Mouse (Mus musculus) ZHBTc4 (cell line): ENCODE data around the gene Pip5k1b.

Experiments used
- DNase-seq: peaks from one replicate; pipeline ENCODE4 v3.0.0-alpha.2; 2011; ENCODE audit warnings: low read depth, low spot score

Gene Pip5k1b

DNA sequence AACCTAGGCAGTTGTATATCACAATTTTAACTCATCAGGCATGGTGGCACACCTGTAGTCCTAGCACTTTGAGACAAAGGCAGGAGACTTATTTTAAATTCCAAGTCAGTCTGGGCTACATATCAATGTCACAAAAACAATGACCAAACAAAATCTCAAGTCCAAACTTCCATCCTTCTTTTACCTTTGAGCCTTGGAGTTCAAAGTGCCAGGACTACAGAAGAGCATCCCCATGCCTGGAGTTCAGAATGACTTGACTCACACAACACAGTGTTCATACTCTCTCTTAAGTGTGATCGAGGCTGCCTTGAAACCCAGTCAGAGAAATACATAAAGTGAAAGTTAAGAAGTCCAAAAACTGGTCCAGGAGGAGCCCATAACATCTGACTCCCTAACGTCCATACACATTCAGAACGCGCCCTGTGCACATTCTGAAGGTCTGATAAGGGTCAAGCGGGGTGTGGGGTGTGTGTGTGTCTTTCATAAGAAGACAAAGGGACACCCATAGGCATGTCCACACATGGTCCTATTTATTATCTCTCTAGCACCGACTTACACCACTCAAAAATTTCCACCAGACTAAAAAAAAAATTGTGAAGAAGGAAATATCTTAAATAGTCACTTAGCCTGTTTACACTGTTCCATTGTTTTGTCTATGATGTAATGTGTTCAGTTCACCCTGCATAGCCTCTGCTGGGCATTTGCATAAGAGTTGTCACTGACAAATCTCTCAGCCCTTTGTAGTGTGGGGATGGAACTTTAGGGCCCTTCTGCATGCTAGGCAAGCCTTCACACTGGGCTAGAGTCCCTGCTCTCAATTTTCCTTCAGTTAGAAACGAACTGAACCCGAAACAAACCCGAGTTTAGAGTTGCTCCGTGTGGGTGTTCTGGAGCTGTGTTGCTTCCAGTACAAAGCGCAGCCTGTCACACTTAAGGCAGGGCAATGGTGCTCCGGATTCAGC, 296.0 kb downstream of the Pip5k1b start:
- no peak for DNase-seq

DNA sequence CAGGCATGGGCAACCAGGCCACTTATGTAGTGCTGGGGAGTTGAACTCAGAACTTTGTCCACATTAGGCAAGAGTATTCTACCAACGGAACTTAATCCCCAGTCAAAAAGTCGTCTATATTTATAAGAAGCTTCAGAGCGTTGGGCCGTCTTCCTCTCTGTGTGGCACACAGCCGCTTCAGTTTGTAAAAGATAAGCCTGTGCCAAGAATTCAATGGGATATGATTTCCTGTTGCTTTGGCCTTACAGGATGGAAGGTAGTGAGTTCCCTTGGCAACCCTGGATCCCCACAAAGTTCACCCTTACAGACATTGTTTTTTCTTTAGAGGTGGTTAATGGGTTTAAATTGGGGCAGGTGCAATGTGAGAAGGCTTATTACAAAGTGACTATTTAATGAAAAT, 297.3 kb downstream of the Pip5k1b start:
- no peak for DNase-seq

DNA sequence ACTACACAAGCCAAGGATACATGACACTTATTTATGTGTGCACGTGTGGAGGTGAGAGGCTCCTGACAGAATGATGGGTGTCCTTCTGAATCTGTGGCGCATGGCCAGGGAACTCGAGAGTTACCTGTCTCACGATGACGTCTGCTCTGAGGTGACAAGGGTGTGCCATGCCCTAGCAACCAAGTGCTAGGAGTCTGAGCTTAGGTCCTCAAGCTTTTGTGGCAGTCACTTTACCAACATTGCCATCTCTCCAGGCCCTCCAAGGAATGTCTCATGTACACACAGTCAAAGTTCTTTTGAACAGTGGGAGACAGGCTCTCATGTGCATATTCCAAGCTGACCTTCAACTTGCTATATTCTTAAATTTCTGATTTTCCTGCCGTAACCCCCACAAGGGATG, 297.7 kb downstream of the Pip5k1b start:
- no peak for DNase-seq

DNA sequence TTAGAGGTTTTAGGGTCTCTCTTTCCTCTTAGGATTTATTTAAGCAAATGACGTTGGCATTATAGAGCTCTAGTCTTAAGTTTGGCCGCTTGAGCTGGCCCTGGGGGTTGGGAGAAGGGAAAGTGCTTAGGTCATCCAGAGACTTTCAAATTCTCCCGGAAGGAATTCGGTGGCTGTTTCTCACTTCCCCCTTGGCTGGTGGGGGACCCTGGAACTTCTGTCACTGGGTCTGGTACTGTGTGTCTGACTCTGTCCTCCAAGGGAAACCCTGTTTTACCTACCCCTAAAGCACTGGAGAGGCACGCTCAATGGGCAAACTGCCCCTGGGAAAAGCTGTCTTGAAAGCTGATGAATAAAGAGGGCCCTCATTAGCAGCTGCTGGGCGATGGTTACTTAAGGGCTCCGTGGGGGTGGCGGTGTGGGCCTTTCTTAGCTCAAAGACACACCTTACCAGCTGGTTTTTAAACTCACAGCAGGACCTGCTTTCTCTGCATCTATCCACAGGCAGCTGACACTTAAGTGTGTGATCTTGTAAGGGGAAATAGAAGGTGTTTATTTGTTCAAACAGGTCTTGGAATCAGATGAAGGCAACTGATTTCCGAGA, 301.9 kb downstream of the Pip5k1b start:
- DNase-seq = no peak

DNA sequence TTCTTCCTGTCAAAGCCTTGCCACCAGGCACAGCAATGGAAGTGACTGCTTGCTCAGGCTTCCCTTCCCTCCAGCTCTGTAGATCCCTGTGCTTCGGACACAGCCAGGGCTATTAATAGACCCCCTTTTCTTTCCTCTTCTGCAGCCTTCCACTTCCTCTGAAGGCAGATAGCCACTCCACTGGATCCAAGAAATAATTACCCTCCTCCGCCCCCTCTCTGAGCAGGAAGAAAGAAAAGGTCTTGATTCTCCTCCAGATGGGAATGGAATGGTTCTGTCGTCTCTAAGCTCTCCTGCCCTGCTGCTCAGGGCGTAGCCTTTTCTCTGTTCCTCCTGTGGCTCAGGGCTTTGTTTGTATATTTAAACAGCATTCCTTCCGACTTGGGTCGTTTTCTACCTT, 303.8 kb downstream of the Pip5k1b start:
- peak; percentile 59 for DNase-seq
